Mouse (Mus musculus) activated CD4-positive, CD25-positive, alpha-beta regulatory T cell, adult 4 months (primary cell): ENCODE measurements around the gene Nxnl2. TPM values are rescaled to one million over a fixed set of nuclear protein-coding genes. Genes with fewer than 3 reads are reported as not detected.
"Not testable (repeated sequence)": the region's sequence is repeated elsewhere in the genome, so short reads cannot be mapped to it uniquely, and the experiment has no call there.

Source experiments
- ATAC-seq: one replicate; pipeline ENCODE4 v1.8.0; 2017
- polyA plus RNA-seq, 2 experiments: library from polyadenylated mRNA; unstranded; fragments of 100-300 nt; shearing (Covaris generic); gene quantifications; one replicate each; pipeline ENCODE4 v1.2.1; 2017

Gene Nxnl2
- polyA plus RNA-seq, 2 experiments from 2014 or later = 0.34 to 0.42 TPM

- no peak for ATAC-seq
These were observed 8.5 kb downstream of the Nxnl2 start for GRCm38 (mm10) chr13:51179362-51179761.

GRCm38 (mm10) chr13:51182236-51182635 lies 11.4 kb downstream of the Nxnl2 start:
- no peak for ATAC-seq

DNA sequence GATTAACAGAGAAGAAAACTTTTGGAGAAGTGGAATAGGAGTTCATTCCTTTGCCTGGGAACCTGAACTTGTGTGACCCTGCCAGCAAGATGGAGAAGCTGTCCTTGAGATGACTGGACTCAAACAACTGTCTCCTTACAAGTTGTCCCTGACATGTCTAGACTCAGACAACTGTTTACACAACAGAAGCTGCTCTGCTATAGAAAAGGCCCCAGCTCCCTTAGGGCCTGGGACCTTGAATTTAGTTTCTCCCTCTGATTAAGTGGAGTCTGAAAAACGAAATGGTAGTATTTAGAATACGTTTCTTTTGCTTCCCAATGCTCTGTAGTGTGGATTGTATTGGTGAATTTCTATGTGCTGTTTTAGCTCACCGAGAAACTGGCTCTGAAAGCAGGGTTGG lies 14.1 kb downstream of the Nxnl2 start:
- ATAC-seq = no peak

GRCm38 (mm10) chr13:51190336-51190735 lies 19.5 kb downstream of the Nxnl2 start:
- ATAC-seq = no peak

- ATAC-seq = no peak
These were observed 20.8 kb downstream of the Nxnl2 start for GRCm38 (mm10) chr13:51191416-51192140.

DNA sequence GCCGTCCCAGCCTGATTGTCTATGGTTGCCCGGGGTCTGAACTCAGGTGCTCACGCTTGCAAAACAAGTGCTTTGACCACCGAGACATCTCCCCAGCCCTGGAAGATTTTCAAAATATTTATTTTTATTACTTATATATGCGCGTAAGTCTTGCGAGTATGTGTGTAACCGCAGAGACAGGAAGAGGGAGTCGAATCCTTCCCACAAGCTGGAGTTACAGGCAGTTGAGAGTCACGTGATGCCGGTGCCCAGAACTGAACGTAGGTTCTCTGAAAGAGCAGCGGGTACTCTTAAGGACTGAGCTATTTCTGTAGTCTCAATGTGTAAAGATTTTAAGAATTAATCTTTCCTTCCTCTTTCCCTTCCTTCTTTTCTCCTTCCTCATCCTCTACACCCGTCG lies 23.1 kb downstream of the Nxnl2 start:
- no peak for ATAC-seq

DNA sequence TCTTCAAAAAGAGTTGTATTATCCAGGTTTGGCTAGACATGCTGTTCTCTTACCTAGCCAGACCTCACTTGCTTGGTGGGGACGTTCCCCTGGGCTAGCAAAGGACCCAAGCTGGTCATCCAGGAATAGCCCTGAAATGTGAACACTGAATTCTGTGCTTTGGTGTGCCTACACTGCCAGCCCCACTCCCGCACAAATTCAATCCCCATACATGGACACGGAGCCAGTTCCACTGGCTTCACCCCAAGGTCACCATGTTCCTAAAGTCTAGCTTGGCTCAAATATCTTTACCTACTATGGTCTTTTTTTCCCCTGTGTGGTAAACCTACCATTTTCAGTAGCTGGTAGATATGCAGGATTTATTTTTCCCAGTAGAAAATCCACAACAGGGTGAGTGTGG lies 26.9 kb downstream of the Nxnl2 start:
- ATAC-seq = no peak

DNA sequence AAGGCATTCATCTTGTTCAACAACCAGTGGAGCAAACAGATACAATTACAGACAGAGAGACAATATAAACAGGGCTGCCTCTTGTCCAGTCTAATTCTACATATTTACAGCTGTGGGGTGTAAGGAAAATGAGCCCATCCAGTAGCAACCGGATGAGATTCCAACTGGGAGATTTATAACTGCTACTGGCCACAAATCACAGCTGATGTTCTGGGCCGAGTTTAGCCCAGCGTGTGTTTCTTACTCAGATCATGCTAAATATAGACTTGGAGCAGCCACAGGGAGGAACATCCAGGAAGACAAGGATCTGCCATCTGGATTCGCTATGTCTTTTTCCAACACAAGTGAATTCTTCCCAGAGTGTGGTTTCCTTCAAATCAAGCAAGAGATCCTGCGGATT lies 27.4 kb downstream of the Nxnl2 start:
- ATAC-seq = no peak

GRCm38 (mm10) chr13:51201985-51202843 lies 31.4 kb downstream of the Nxnl2 start:
- not testable (repeated sequence) for ATAC-seq

DNA sequence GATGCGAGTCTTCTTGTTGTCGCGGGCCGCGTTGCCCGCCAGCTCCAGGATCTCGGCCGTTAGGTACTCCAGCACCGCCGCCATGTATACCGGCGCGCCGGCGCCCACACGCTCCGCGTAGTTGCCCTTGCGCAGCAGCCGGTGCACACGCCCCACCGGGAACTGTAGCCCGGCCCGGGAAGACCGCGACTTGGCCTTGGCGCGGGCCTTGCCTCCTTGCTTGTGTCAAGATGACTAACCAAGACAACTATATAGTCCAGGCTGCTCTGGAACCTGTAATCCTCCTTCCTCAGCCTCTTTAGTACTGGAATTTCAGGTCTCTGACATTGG lies 32.0 kb downstream of the Nxnl2 start:
- ATAC-seq = peak; percentile 59

DNA sequence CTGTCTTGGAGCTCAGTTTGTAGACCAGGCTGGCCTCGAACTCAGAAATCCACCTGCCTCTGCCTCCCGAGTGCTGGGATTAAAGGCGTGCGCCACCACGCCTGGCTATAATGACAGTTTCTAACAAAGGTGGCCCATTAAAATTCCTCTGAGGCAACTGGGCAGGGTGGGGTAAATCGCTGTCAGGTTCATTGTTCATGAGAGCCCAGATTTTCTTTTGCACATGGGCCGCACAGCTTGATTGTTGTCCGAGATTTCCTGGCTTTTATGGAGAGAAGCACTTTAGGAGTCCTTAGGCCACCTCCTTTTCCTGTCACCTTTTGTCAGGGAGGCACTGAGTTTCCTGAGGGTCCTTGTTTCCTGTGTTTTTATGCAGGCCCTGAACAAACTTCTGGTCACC lies 32.6 kb downstream of the Nxnl2 start:
- no peak for ATAC-seq

- ATAC-seq = not testable (repeated sequence)
These were observed 33.3 kb downstream of the Nxnl2 start for GRCm38 (mm10) chr13:51204081-51204480.

DNA sequence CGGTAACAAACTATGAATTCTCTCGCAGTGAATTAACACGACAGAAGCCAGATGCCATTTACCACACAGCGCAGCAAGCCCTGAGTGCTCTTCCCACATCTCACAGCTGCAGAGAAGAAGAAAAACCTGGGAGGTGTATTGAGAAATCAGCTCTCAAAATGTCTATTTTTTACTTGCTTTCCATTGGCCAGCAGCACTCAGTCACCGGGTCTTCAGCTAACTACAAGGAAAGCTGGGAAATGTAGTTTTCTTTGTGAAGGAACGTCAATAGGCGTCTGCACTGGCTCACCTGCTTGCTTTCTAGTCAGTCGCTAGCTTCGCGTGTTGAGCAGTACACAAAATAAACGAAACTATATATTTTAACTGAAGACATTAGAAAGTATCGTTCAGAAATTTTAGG lies 37.1 kb downstream of the Nxnl2 start:
- ATAC-seq = no peak

GRCm38 (mm10) chr13:51208378-51209100 lies 37.7 kb downstream of the Nxnl2 start:
- ATAC-seq = no peak

DNA sequence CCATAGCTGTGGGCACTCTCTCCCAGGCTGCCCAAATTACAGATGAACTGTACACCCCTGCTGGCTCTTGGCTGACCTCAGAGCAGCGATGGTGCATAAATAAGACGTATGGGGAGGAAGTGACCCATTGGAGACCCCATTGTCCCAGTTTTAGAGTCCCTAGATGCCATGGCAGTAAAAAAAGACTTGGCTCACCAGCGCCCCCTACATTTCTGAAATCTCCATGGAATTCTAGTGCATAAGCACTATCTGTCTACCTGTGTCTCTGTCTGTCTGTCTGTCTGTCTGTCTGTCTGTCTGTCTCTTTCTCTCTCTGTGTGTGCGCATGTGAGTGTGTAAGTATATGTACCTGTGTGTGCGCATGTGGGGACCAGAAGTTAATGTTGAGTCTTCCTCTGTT lies 39.8 kb downstream of the Nxnl2 start:
- no peak for ATAC-seq

DNA sequence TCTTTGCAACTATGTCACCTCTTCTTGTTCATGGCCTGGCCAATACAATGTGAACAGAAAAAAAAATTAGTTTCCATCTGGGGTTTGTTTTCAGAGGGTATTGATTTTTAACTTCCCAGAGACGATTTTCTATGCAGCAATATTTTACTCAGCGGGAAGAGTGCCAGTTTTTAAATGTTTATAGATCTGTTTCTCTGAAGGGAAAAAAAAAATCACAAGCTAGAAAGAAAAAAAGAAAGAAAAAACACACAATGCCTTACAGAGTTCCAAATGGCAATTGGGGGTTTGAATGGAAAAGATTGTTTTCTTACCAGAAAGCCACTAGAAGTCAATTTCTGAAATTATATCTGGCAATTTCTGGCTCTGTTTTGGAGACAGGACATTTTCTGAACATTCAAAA lies 43.9 kb downstream of the Nxnl2 start:
- ATAC-seq = no peak

DNA sequence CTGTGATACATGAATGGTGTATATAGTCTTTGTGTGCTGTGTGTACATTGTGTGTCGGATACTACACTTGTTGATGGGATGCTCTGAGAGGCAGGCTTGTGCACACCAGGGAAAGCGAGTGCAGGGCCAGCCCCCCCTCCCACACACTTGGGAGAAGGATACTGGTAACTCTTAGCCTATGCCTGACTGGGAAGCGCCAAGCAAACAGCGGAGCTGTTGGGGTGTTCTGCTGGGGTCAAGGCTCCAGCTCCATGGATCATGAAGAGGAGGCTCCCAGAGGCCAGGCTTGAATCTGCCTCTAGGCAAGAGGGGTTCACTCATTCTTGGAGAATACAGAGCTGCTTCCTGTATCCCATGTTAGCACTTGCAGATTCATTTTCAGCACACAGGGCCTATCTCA lies 50.1 kb downstream of the Nxnl2 start:
- ATAC-seq = no peak

GRCm38 (mm10) chr13:51221425-51222160 lies 50.8 kb downstream of the Nxnl2 start:
- ATAC-seq = no peak
